10 mouse cellular contexts compared by ENCODE assay signal in genomic region chr11:54727327-54727901, GRCm38 (mm10).
A peak's percentile ranks its signal among the peaks of the same experiment; 100 is the strongest.
DNase-seq lines count a peak whose midpoint lies in the region; ATAC-seq lines count a peak whose summit lies in the region.
"Had no signal": no experiment of that assay in that cellular context is flagged by ENCODE, and none has a peak within 500 bp of the region (broad histone marks: within the 10 kb centered on the region; RNA-seq: fewer than 3 reads in every experiment).

No protein-coding gene starts in this region.

- ATAC-seq in kidney, embryonic 14.5 days (ENCODE audit: low FRiP score, low TSS enrichment): no peak
- no peak for ATAC-seq in forebrain, embryonic 15.5 days (replicated peaks)

- no peaks in the 10 kb centered on the region for H3K9me3 ChIP-seq in kidney, embryonic 14.5 days (ENCODE audit: control insufficient read depth, low read length)
- no peaks in the 10 kb centered on the region for H3K9me3 ChIP-seq in forebrain, embryonic 15.5 days
- H3K9me3 ChIP-seq: G1E; neural tube, embryonic 12.5 days had no signal

- H3K4me1 ChIP-seq in kidney, embryonic 14.5 days (ENCODE audit: control insufficient read depth, insufficient read depth, low read length): no peaks in the 10 kb centered on the region
- peaks cover 11% of the 10 kb centered on the region for H3K4me1 ChIP-seq in forebrain, embryonic 15.5 days

- H3K27ac ChIP-seq in kidney, embryonic 14.5 days (ENCODE audit: low read depth, low read length): no peak overlapping the region
- no peak overlapping the region for H3K27ac ChIP-seq in forebrain, embryonic 15.5 days (replicated peaks)
- H3K27ac ChIP-seq: neural tube, embryonic 12.5 days had no signal

- DNase-seq in kidney, adult 9 months: peak; percentile 40
- DNase-seq in heart, adult 18-20 months: peak; percentile 51 to 74
- peak; percentile 58 to 64 for DNase-seq in layer of hippocampus, adult 8-10 months (ENCODE audit: low spot score in 2 of 2)
- peak; percentile 60 to 66 for DNase-seq in spleen, adult 18-20 months
- DNase-seq in frontal cortex, postnatal 10 days (ENCODE audit: low spot score in 2 of 2): no peak
- no peak for DNase-seq in yolk sac, embryonic 10.5 days (ENCODE audit: low spot score)

- peaks cover 21% of the 10 kb centered on the region for H3K36me3 ChIP-seq in kidney, embryonic 14.5 days (ENCODE audit: control insufficient read depth, insufficient read depth, low read length)
- H3K36me3 ChIP-seq in forebrain, embryonic 15.5 days: peaks cover 18% of the 10 kb centered on the region

- 70% methylated on average over 5 of the region's 5 CpGs for WGBS in kidney, embryonic 14.5 days
- 69% methylated on average over 5 of the region's 5 CpGs for WGBS in forebrain, embryonic 15.5 days

- H3K4me3 ChIP-seq in kidney, embryonic 14.5 days (ENCODE audit: low read length): no peak overlapping the region
- no peak overlapping the region for H3K4me3 ChIP-seq in forebrain, embryonic 15.5 days
- H3K4me3 ChIP-seq: neural tube, embryonic 12.5 days had no signal

- H3K4me2 ChIP-seq in kidney, embryonic 14.5 days (replicated peaks; ENCODE audit: low read depth, low read length): no peak overlapping the region
- H3K4me2 ChIP-seq in forebrain, embryonic 15.5 days (replicated peaks): no peak overlapping the region
- H3K4me2 ChIP-seq: neural tube, embryonic 12.5 days had no signal

- H3K27me3 ChIP-seq in kidney, embryonic 14.5 days (ENCODE audit: control insufficient read depth, insufficient read depth, low read length): no peaks in the 10 kb centered on the region
- no peaks in the 10 kb centered on the region for H3K27me3 ChIP-seq in forebrain, embryonic 15.5 days
- H3K27me3 ChIP-seq: neural tube, embryonic 12.5 days had no signal

- no peak overlapping the region for H3K9ac ChIP-seq in kidney, embryonic 14.5 days (ENCODE audit: low read depth, low read length)
- H3K9ac ChIP-seq in forebrain, embryonic 15.5 days (replicated peaks): no peak overlapping the region
- H3K9ac ChIP-seq: neural tube, embryonic 12.5 days had no signal

Comparison
In these comparisons a context has a peak if more than half of its experiments do, and no peak if none do; other contexts are left out.
1. DNase-seq: peak in kidney, adult 9 months (single experiment), heart, adult 18-20 months (2 of 2), layer of hippocampus, adult 8-10 months (2 of 2) and spleen, adult 18-20 months (2 of 2); none in frontal cortex, postnatal 10 days (0 of 2) and yolk sac, embryonic 10.5 days (single experiment).